Mouse (Mus musculus) v-Abl transformed pro-B cells (cell line): ENCODE measurements at regions not wholly inside any gene's neighbourhood (a gene's known extent, or its start where the extent isn't known, plus 50 kb on each side); places are given as distances from the start of the nearest gene placed in this dataset.
"Not testable (repeated sequence)": the region's sequence is repeated elsewhere in the genome, so short reads cannot be mapped to it uniquely, and the experiment has no call there.

Experiments used
- in situ Hi-C, 2 experiments: fragments of 400-800 bp; cut with MboI; formaldehyde crosslinking; loops; one replicate each; pipeline ENCODE4 v1.15.1; 2025; ENCODE audit not compliant: unreplicated experiment in 2 of 2

DNA sequence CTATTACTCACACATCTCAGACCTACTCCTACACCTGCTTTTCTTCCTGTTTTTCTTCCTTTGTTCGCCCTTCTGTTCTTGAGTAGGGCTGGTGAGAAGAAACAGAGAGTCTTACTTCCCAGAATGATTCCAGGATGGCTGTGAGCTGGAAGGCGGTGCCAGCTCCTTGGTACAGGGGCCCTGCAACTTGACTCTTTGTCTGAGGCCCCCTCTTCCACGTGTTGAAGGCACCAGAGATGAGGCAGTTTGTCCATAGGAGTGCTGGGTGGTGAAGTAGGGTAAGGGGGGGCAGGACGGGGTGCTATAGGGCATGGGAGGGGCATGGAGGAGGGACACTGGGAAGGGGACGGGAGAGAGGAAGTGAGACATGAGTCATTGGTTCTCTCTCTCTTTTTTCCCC, 60.8 kb downstream of the Dmrta2 start:
- in situ Hi-C loops = loop anchor here in 1 of 2 experiments (10.0 kb wide), 1 partner anchor 1586 kb away; no protein-coding TSS in a partner anchor

DNA sequence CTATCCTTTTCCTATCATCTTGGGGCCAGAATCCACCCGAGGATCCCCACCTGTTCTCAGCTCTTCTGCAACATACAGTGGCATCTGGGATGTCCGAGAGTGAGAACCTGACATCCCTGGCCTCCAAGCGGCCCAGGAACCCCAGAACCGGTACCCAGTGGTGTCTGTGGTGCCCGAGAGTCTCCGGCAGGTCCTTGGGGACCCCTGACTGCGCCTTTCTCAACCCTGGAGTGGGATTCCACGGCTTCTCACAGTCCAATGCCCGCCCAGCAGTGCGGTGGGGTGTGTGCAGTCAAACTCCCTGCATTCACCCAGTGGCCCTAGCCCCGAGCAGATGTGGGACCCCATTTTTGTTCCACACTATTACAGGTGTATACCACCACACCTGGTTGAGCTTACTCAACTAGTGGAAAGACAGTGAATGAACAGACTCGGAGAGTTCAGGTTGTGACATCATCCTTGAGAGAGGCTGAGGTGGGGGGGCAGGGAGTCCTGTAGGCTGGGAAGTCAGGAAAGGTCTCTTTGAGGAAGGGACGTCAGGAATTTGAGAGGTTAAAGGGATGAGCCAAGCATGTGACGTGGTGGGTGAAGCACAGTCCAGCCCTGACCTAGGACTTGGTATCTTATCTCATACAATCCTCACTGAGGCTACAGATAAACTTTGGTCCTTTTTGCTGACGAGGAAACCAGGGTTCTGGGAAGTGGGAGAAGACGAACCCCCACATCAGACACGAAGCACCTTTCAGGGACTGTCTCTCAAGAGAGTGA, 67.2 kb downstream of the Dmrta2 start:
- in situ Hi-C loops = no loop called here

DNA sequence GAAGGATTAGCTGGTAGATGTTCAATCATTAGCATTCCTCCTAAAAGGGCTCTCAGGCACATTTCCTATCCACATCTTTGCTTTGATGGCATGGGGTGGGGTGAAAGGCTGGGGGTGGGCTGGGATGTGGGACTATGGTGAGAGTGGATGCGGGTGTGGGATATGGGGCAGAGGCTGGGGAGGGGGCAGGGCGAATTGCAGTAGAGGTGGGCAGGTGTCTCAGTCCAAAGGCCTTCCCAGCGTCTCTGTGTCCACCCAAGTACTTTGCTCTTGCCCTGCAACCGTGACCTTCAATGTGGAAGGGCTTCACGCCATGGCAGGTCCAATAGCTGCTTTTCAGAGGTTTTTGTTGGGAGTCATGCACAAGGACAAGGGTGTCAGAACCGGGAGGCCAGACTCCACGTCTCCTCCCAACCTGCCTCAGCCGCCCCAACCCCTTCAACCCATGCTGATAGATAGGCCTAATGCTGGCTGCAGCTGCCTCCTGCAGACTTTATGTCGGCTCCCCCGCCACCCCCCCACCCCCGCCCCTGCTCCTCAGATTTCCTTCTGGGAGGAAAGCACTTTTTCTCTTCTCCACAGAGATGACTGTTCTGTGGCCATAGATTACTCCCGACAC, 67.9 kb downstream of the Dmrta2 start:
- in situ Hi-C loops = no loop called here

DNA sequence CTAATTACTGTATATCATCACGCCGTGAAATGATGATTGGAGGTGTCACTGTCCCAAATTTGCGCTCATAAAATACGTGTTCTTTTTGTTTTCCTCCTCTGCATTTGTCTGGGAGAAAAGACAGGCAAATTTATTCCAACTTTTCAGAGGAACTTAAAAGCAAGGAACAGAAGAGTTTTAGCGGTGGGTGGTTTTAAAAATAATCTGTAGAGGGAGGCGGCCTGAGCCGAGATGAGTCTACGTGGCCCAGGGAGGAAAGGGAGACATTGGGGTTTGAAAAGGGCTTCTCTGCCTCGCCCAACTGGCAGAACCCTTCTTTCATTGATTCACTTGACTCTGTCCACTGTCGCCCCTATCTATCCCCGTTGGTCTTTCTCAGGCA, 68.4 kb downstream of the Dmrta2 start:
- in situ Hi-C loops = no loop called here

DNA sequence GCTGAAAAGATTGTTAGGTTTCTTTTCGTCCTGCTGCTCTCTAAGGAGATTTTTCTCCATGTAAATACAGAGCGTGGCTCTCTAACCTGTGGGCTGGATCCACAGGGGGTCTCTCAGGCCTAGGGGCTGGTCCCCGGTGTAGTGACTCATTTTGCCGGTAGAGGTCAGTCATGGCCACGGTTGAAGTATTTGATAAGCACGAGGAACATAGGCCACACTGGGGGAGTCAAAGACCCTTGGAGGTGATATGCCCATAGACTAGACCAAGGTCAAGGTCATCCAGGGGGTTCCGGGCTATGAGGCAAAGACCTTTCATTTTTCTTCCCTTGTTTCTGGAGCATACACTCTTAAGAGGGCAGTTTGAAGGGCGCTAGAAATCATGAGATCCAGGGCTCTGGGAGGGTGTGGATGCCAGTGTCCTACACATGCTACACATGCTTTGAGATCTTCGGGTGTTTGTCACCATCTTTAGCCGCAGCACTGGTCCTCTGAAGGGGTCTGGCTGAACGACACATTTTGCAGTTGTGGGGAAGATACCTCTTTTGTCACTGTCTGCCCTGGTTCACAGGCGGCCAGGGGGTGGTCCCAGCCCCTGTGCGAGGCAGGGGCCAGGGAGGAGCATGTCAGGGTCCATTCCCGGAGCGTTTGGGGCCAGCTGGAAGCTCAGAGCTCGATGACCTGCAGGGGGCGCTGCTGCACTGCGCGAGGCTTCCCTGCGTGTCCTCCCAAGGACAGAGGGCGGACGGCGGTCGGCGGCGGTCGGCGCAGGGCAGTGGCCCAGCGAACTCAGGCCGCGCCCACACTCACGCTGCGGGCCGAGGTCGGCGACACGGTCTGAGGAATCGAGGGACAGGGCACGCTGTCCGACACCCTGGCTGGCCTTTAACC, 72.8 kb downstream of the Dmrta2 start:
- in situ Hi-C loops = no loop called here

DNA sequence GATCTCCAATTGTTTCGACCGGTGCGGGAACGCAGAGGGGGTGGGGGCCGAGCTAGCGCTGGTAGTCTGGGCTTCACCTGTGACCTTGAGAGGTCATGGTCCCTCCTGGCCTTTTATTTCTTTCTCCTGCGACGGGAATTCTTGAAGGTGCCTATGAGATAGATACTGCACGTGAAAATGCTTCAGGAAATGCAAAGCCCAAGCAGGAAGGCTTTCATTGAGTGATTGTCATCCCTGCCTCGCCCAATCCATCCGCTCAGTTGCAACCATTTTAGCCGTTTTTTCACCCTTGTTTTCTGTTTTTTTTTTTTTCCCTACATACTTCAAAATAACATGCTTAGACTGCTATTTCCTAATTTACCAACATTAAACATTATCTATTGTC, 73.4 kb downstream of the Dmrta2 start:
- in situ Hi-C loops = no loop called here

DNA sequence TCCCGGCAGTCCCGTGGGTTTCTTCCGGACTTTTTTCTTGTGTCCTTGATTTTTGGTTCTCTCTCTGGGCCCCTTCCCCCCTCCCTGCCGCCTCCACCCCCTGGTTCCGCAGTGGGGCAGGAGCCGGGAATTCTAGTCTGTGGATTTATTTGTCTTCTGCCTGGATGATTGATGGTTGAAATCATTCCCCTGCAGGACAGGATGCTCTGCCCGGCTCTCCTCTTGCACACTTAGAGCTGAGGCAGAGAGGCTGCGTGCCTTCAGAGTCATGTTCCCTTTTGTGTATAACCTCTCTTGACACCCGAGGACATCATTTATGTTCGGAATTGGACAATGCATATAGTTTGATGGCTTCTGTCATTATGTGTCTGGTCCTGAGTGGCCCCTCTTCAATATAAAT, 74.0 kb downstream of the Dmrta2 start:
- in situ Hi-C loops = no loop called here

DNA sequence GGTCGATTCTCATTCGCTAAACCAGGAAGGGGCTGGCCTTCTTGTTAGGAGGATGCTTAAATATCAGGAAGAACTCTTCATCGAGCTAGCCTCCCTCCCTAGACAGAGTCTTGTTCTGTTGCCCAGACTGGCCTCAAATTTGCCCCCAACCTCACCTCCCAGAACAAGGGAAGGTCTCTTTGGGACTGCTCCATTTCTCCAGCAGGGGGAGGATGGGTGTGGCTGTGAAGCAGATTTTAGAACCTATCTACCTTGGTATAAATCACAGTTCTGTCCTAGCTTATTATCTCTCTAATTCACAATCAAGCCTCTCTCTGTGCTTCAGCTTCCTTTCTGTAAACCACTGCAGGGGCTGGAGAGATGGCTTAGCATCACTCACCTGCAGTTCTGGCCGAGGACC, 75.1 kb downstream of the Dmrta2 start:
- in situ Hi-C loops = no loop called here

DNA sequence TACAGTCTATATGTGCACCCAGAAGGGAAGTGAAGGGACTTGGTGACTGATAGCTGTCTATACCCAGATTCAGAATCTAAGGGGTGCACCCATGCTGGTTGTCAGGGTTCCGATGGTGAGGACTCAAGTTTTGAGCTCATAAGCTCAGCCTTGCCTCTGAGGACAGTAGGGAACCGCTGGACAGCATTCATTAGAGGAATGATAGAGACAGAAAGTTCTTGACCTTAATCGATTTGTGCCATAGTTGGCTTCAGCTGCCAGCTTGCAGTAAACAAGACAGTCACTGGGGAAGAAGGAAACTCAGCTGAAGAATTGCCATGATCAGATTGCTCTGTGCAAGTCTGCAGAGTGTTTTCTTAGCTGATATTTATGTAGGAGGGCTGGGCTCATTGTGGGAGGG, 96.0 kb downstream of the Dmrta2 start:
- in situ Hi-C loops = no loop called here

DNA sequence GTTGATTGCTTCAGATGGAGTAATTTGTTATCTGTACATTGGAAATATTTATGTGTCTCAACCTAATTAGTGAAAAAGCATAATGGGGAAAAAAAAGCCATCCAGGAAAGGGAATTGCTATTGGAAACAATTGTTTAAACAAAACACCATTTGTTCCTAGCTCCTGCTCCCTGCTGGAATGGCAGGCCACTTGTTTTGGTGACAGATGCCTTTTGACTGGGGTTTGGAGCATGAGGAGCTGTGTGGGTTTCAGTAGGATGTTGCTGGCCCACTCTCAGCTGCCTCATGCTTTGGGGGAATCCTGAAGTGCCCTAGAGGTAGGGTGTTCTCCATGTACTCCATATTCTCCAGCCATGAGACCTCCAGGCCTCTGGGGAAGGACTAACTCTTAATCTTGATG, 105.5 kb downstream of the Dmrta2 start:
- in situ Hi-C loops = no loop called here

DNA sequence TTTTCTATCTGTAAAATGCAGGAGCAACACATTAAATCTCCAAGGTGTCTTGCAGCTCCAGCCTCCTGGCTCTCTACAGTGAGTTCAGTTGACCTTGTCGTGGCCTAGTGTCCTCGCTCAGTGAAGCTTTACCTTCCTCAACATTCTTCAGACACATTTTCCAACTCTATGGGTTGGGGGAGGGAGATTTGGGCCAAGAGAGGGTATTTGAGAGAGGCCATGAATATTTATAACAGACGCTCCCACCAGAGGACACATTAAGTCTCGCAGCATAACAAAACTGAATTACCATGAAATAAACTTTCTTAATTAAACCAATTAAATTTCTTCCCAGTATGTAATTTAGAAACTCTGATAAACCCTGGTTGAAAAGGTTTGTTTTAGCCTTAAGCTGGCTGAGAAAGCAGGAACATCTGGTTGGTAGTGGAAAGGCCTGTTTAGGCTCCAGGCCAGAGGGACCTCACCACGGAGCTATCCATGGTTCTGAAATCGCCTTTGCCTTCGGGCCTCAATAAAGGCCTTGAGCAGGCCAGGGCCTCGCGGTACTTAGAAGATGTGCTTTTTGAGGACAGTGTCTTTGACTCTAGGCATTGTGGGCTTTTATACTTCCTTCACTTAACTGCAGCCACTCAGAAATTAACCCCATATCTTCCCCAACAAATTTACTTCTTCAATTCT, 109.9 kb downstream of the Dmrta2 start:
- in situ Hi-C loops = no loop called here

DNA sequence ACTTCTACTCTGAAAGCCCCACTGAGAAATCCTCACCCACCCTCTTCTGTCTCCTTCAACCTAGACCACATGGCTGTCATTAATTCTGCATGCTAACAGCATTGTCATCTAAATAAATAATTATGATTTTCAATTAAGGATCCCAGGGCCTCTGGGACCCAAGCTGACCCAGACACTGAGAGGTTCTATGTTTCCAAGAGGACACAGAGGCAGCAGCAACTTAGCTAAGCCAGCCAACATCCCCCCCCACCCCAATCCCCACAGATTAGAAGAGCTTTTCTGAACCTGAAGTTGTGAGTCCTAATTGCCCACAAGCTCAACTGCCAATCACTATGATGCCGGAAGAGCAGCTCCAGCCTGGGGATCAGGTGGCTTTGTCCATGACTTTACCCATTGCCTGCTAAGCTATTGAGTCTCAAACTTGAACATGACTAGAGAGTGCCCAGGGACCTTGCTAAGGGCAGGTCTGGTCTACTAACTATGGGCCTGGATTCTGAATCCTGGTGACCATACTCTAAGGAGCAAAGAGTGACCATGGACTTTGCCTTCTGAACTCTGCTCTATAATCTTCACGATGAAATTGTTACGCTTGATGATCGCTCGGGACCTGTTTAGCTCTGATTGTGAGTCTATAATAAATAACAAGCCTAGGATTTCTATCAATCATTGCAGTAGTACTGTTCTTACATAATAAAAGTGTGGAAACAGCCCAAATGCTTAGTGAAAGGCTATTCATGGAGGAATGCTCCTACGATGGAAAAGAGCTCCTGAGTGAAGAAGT, 115.4 kb downstream of the Dmrta2 start:
- in situ Hi-C loops = no loop called here

DNA sequence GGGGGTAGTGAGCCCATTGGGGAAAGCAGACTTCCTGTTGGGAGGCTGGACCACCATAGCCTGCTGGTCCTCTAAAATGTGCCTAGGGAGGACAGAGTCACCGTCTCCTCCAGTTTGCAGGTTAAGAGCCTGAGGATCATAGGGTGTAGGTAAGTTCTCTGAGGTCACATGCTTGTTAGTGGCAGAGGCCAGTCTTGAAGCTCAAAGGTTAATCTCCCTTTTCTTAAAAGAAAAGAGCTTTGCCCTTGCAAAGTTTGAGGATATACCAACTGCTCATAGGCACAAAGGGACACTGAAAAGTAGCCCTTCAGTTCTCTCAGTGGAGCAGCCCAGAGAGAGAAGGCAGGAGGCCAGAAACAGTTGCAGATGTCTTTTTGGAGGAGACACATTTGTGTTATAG, 116.7 kb downstream of the Dmrta2 start:
- in situ Hi-C loops = no loop called here

DNA sequence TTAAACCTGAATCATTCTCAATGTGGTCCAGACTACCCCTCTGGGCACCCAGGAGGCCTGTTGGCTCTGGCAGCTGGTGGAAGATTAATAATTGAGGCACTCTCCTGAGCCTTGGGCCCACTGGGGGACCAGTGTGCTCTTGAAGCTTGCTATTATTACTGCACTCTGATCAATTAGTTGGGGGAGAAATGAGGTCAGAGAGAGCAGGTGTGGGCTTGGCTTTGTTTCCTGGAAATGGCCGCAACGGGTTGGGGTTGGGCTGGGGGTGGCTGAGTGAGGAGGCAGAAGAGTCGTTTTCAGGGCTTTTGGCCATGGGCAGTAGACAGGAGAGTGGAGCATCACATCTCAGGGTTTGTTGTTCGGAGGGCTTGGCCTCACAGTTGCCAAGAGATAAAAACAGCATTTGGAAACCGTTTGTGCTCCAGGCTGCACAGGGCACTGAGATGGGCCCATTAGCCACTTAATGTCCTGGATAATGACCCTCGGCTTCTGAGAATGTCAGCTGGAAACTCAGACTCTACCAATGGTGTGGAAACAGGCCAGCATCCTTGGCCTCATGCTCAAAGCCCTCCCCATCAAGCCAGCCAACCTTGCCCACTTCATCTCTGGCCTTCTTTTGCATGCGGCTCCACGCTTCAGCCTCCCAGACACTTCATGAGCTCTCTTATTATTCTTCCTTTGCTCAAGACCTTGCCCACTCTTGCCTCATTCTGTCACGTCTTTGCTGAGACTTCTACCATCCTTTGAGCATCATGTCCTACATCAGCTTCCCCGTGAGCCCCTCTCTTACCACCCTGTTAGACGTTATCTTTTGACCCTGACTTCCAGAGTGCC, 118.1 kb downstream of the Dmrta2 start:
- in situ Hi-C loops = no loop called here

DNA sequence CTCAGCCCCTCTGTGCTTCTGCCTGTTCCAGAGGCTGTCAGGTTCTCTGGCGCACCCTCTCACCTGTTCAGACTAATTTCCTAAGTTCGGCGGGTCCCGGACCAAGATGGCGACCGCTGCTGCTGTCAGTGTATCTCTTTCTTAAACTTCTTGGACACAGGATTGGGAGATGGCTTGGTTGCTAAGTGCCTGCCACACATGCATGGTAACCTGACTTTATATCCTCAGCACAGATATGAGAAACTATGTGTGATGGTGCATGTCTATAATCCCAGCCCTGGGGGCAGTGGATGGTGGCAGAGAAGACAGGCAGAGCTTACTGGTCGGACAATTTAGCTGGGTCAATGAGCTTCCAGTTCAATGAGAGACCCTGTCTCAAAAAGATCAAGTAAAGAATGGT, 126.3 kb downstream of the Dmrta2 start:
- in situ Hi-C loops = not testable (repeated sequence)

DNA sequence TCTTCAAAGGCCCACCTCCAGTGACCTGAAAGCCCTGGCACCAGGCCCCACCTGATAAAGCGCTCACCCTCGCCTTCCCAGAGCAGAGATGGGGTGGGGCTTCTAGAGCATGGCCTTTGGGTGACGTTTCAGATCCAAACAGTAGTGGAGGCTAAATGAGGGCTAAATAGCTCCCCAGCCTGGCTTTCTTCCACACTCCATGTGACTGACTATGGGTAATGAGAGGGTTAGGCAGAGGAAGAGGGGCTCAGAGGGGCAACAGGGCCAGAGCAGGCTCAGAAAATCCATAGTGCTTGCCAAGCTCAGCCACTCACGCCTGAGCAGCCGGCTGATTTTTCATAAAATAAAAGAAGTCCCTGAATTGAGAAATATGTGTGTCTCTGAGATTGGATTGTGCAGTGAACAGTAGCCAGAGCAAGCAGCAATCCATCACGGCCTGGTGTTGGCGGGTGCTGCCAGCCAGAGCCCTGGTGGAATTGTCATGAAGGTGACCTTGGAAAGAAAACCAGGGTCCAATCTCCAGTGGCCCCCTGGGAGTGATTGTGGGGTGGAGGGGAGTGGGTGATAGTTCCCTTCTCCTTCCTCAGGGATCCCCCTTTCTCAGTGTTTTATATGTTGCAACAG, 128.9 kb downstream of the Dmrta2 start:
- in situ Hi-C loops = no loop called here

DNA sequence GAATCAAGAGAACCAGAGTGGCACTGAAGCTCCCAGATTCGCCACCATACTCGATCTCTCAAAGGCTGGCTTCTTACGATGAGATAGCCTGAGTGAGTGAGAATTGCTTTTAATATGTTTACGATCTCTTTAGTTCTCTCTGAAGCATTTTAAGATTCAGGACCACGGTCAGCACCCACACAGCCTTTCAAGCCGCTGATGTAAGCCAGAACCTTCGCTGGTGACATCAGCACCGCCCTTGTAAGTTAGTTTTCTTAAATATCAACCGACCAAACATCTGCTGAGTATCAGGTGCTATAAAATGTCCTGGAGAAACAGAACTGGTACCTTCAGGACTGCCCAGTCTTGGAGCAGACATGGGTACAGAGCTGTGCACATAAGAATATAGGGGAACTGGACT, 141.6 kb downstream of the Dmrta2 start:
- in situ Hi-C loops = no loop called here

DNA sequence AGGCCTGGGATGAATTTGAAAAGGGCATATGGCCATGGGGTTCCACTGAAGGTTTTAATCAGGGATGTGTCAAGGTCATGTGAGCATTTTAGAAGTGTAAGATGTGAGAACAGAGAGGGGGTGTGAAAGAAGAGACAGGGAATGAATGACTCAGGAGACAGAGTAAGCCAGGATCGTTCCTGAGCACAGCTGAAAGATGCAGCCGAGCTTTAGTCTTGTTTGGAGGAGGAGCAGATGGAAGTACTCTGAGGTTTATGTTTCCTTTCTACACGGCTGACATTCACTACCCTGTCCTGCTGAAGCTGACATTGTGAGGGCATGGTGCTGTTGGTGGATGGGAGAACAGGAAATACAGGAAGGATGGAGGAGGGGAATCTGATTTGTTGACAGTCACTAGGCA, 142.0 kb downstream of the Dmrta2 start:
- in situ Hi-C loops = no loop called here

DNA sequence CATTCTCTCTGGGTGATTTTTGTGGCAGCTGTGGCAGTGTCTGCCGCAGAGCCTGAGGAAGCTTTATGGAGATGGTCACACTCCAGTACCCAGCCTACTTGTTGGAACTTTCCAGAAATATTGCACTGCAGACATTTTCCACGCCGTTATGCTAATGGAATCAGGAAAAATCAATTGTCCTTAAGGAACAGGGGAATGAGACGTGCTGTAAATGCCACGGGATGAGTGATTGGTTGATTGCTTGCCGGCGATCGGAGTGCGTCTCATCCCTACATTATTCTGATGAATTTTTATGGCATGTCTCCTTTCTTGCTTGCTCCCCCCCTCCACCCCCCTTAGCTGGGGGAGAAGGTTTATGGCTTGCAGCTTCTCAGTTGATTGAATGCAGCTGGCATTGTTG, 142.9 kb downstream of the Dmrta2 start:
- in situ Hi-C loops = no loop called here
